Mouse (Mus musculus) retina, embryonic 14.5 days (tissue): ENCODE results near the gene P3h3.
"Not testable (repeated sequence)": the region's sequence is repeated elsewhere in the genome, so short reads cannot be mapped to it uniquely, and the experiment has no call there.

Experiments
- DNase-seq: peaks from one replicate; pipeline ENCODE4 v3.0.0-alpha.2; 2015; ENCODE audit warnings: low spot score

P3h3 gene

DNA sequence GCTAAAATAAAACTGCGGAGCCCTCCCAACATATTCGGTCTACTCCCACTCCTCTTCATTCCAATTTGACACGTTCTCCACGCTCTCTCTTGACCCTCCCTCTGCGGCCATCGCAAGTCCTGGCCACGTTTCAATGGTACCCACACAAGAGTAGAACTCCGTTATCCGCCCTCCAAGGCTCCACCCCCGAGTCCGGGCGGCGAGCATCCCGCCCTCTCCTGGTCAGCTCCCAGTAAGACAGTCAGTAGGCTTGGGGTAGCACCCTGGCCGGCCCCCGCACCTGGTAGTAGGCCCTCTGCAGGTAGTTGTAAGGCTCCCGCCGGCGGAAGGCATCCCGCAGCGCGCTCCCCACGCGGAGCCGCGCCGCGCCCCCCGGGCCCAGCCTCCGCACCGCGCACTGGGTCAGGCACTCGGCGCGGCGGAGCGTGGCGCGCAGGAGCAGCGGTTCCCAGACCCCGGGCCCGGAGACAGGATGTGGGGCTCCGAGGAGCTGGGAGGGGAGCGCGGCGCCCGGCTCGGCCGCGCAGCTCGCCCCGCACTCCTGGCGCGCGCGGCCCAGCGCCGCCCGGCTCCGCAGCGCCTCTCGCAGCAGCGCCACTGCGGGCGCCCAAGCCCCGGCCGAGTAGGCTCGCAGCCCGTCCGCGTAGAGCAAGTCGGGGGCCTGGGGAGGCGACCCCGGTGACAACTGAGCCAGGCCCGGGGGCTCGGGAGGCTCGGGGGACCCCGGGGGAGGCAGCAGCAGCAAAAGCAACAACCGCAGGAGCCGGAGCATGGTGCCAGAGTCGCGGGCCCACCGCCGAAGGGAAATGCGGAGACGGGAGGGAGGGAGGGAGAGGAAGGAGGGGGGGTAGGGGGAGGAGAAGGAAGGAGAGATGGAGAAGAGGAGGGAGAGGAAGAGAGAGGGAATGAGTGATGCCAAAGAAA, at the start of gene P3h3:
P3h3 (minus strand) TSS at position 837 of the 924 bp plus-strand sequence.
- DNase-seq: peak; percentile 89

DNA sequence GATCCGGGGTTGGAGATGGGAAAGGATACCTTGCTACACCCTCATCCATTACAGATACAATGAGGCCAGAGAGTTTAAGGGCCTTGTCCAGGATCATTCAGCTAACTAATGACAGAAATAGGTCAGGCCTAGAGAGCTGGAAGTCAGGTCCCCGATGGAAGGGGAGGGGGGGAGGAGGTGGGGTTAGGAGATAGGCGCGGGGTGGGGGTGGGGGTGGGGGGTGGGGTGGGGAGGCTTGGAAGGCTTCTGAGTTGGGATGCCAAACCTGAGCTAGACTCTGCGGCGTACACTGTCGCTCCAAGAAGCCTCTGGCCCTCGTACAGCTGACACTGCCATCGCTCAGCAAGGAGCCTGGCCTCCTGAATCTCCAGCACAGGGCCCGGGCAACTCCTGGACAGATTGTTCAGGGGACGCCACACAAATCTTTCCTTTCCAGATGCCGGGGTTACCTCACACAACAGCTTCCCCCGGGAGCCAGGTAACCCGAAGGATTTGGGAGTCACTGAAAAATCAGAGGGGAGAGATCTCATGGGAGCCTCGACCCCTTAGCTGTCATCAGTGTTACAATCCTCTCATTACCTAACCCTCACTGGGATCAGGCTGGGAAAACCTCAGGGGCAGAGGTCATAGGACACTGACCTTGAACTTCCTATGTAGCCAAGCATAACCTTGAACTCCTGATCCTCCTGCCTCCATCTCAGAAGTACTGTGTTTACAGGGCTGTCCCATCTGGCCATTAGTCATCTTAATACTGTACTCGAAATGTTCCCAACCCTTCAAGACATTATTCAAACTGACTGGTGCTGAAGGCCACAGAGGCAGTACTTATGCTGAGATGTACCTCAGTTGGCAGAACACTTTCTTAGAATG, 47.7 kb upstream of the P3h3 start:
- DNase-seq: peak; percentile 60

DNA sequence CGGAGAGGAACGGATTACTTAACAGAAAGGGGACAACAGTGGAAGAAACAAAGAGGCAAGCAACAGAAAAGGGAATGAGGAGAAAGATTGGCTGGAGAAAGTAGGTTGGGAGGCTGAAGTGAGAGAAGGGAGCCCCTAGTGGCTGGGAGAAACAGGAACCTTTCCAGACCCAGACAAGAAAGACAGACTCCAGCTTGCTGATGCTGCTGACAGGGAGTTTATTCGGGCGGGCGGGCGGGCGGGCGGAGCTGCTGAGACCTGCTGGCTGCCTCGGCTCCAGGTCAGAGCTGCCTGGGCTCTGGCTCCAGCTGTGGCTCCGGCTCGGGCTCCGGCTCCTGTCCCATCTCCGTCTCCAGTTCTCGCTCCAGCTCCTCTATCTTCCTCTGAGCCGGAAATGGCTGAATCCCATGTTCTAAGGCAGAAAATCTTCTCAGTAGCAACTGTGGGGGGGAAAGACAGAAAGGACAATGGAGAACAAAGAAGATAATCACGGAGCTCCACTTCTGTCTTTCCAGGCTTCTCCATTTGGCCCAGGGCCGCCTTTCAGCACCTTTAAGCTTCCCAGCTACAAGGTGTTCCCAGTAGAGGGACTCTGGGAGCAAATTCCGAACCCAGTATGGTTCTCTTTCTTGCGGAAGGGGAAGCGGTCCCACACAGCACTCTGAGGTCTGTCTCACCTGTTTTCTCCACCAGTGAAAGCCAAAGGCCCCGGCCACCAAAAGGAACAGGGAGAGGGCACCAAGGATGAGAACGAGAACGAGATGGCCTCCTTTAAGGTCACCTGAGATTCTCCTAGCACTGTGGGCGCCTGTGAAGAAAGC, 46.8 kb upstream of the P3h3 start:
- DNase-seq: peak; percentile 87

DNA sequence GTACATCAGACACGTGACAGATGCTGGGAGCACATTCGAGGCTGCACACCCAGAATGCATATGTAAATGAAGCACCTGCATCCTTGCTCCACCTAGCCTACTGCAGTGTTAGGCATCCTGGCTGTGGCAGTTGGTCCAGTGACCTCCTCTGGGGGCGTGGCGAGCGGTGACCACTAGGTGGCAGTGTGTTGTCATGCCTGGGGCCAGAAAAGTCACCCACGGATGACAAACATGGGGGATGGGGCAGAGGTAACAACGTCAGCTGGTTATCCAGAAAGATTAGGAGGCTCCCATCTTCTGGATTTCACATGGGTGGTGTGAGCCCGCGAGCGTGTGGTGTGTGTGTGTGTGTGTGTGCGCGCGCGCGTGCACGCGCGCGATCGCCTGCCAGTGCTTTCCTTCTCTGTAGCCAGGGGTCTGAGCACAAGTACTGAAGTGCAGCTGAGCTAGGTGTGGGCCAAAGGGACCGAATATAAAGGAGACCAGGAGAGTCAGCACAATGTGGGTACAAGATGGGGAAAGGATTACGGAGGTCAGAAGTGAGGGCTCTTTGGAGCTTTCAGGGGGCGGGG, 46.1 kb upstream of the P3h3 start:
- peak; percentile 97 for DNase-seq

DNA sequence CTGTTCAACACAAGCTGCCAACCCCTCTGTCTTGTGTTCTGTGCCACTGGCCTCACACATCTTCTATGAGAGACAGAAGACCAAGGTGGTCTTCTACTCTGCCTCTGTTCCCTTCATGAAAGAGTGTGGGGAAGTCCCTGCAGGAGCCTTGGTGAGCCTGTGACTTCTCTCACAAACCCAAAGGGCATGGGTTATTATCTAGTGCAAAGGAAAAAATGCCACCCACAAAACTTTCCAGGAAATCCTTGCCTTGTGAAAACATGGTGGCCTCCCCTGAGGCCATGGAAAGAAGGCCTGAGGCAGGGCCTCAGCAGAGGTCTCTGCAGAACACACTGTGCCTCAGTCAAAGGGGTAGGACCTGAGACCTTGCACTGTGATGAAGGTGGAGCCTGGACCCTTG, 44.3 kb upstream of the P3h3 start:
- DNase-seq: no peak

DNA sequence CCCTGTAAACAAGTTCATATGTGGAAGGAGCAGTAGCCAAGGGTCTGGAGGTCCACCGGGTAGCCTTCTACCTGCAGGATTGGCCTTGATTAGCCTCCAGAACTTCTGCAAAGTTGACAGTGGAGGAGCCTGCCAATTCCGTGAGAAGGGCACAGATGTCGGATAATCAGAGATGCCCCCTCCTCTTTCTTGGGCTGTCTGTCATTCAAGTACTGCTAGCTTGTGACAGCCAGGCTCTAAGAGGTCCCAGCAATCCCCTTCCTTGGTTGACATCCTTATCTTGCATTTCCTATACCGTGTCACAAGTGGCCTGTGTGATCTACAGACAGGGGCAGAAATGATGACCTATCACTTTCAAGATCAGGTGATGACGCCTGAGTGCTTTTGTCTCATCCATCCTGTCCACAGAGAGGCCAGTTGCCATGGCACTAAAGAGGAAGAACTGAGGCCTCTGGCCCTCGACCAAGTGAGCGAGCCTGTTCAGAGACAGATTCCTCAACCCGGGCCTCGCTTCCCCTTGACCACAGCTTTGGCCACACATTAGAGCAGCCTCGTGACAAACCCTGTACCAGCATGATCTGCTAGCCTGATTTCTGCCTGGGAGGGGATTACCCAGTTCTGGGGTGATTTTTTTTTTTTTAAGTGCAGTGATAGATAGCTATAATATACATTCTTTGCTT, 43.4 kb upstream of the P3h3 start:
- DNase-seq: no peak

DNA sequence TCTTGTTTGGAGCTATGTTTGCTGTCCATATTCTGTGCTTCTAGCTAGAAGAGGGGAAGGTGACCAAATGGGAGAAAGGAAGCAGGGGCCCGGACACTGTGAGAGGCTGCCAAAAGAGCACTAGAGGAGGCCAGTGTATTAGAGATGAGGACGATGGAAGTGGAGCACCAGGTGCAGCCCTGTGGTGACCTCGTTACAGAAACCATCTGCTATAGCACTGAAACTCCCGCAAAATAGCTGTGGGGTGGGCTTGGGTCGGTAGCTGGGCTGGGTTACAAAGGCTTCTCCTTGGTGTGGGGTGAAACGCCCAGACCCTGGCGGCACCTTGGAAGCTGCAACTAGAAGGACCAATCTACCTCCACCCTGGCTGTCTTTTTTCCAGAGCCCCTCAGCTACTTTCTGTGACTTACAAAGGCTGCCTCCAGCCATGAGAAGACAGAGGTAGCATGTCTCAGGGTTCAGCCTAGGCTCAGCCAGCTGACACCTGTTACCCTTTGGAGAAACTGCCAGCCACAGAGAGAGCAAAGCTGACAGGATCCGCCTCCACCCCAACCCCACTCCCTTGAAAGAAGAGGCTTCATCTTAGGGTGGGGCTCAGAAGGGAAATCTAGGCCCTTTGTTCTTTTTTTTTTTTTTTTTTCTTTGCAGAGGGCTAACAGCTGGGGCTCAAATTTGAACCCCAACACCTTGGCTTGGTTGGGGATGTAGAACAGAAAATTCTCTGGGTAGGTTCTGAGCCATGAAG, 42.7 kb upstream of the P3h3 start:
- DNase-seq: peak; percentile 45

DNA sequence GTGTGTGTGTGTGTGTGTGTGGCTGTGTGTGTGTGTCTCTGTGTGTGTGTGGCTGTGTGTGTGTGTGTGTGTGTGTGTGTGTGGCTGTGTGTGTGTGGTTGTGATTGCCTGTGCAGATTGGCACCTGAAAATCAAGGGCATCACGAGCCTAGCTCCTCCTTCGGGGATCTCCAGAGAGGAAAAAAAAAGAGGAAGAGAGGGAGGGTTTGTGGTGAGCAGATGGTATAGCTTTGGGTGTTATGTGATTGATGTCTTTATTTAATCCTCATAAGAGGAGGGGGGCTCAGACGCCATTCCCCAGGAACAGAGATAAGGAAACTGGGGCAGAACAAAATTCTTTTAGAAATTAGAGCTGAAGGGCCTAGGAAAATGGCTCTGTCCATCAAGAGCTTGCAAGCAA, 40.8 kb upstream of the P3h3 start:
- DNase-seq: no peak

DNA sequence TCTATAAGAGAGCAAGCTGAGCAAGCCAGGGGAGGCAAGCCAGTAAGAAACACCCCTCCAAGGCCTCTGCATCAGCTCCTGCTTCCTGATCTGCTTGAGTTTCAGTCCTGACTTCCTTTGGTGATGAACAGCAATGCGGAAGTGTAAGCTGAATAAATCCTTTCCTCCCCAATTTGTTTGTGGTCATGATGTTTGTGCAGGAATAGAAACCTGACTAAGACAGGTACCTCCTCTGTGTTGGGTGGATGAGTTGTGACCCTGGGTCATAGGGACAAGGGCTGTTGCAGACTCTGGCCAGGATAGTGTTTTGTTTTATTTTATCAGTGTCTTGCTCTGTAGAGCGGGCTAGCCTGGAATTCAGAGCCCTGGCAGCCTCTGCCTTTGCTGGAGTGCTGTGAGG, 36.6 kb upstream of the P3h3 start:
- not testable (repeated sequence) for DNase-seq

DNA sequence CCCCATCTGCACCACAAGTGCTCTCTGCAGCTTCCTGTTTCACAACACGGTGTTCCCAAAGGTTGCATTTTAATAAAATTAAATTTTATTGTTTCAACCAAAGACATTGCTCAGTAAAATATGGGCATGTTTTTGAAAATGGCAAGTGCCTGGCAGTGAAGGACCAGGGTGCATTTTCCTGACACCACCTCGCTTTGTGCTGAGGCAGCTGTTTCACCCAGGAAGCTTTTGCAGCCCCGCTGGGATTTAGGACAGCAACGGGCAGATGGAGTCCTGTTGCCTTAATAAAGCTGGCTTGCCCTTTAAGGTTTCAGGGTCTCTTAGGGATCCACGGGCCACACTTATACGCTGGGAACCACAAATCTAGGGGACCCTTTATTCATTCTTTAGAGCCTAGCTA, 33.4 kb upstream of the P3h3 start:
- DNase-seq: no peak

DNA sequence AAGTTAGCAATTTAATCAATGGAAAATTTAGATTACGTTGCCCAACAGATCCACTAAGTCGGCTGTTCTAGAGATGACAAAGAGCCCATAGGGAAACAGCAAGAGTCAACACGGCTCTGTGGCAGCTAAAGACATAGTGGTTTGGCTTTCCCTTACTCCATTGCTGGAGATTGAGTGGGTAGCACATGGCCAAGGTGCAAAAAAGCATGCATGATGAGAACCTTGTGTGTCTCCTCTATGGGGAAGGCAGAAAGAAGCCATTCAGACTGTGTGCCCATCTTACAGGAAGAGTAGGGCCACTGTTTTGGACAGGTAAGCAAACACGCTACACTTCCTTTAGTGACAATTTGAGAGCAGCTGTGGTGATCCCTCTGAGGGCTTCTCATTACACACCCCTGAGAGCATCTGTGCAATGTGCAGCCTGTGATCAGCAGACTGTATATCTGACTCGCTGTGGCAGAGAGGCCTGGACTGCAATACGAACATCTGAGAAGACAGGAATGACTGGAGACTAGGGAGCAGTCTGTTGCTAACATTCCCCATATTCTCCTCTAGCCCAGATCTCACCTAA, 31.1 kb upstream of the P3h3 start:
- DNase-seq: no peak

DNA sequence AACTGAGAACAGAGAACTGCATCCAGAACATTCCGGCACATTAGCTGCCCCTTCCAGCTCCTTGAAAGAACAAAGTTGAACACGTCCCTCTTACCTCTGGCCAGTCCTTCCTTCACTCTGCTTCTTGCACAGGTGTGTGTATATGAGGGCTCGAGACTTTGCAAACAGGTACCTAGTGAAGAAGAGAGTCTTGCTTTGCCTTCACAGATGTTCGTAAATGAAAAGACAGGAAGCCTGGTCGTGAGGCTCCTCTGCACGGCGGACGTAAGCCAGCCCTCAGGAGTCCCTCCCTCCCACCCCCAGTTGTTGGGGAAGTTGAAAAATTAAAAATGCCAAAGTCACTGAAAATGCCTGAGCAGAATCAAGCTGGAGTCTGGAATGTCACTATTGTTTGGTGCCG, 30.4 kb upstream of the P3h3 start, which contains the start of gene Cd4:
Cd4 (minus strand) TSS at position 236 of the 400 bp plus-strand sequence.
- DNase-seq: no peak

DNA sequence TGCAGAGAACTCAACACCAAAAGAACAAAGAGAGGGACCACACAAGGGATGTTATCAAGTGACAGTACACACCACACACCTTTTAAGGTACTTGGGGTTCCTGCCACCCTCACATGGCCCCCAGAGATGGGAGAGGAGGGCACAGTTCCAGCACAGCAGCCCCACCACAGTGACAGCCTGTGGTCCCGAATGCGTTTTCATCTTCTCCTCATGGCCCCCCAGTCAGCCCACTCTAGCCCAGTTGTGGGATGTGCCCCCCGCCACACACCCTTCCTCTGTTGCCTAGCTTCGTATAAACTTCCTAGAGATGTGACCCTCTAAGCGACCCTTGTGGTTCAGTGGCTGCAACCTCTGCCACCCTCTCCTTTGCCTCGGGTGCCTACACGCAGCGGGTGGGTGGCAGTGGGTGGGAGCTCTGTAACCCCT, 28.4 kb upstream of the P3h3 start:
- no peak for DNase-seq

DNA sequence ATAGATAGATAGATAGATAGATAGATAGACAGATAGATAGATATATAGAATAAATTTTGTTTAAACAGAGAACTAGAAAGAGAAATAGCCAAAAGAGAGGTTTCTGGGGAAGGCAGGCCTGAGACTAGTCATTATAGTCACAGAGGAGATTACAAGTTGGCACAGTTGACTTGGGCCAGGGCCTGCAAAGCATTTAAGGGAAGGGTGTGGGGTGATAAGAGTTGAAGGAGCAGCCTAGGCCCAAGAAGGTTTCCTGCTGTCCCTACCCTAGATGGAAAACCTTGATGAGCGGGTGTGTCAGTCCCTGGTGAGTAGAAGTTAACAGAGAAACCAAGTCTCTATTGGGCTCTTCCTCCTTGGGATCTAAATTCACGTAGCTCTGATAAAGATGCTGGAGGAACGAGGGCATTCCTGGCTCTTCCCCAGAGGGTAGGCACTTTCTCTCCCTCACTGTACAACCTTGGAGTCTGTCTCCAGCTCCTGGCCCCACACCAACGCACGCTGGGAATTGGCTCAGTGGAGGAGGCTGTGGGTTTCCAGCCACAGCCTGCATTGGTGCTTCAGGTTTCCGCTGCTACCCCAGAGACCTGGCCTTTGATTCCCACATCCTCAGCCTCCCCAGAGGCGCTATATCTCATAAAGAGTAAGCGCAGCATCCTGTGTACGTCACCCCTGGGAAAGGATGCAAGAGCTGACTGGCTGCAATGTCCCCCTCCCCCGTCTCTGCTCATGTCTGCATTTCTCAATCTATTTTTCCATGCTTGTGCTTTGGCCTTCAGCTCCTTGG, 27.4 kb upstream of the P3h3 start:
- DNase-seq: no peak

DNA sequence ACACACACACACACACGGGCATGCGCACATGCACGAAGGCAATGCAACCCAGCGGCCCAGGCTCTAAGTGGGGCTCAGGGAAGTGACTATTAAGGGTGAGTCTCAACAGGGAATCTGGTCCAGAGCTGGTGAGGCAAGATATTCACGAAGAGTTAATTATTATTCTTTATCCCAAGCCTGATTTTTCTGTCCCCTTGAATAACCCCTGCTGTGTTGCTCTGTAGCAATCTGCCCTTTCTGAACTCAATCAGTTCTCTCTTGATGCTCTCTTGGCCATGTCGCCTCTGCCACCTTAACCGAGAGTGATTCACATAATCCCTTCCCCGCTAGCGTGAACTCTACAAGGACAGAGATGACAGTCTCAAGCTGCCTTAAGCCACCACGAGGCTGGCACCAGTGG, 25.8 kb upstream of the P3h3 start:
- peak; percentile 20 for DNase-seq

DNA sequence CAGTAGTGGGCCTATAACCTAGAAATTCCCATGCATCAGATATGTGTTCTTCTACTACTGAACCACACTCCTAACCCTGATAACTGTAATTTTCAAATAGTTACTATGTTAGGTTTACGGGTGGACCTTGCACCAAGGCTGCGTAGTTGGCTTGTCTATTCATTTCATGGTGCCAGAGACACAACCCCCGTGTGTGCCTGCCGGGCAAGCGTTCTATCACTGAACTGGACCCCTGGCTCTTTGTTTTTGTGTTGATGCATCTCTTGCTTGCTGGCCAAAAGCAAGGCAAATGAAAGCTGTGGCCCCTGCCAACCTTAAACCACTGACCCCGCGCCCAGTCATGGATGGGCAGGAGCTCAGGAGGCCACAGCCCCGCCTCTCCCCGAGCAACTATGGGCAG, 24.3 kb upstream of the P3h3 start:
- no peak for DNase-seq

DNA sequence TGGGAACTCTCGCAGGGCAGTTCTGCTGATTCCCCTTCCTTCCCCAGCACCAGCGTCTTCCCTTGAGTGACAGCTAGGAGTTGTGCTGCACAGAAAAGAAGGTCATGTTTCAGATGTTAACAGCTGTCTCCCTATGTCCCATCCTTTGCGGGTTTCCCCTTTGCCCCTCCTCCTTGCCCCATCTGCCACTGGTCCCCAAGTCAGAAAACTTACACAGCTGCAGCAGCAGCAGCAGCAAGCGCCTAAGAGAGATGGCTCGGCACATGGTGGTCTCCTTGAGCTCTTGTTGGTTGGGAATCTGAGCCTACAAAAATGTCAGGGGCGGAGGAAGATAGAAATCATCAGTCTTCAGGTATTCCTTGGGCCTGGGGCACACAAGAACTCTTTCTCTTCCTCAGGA, 21.8 kb upstream of the P3h3 start:
- no peak for DNase-seq

DNA sequence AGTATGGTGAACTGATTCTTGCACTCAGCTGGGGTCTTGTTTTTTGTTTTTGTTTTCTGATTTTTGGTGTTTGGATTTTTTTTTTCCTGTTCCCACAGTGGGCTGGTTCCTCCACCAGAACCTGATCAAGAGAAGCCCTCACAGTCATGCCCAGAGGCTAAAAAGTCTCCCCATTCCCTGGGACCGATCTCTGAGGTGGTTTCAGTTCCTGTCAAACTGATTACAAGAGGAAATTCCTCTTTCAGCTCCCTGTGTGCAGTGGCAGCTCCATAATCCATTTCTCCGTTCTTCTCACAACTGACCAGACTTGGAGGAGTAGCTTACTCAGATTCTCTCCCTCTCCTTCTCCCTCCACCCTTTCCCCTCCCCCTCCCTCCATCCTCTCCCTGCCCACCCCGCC, 16.8 kb upstream of the P3h3 start:
- no peak for DNase-seq

DNA sequence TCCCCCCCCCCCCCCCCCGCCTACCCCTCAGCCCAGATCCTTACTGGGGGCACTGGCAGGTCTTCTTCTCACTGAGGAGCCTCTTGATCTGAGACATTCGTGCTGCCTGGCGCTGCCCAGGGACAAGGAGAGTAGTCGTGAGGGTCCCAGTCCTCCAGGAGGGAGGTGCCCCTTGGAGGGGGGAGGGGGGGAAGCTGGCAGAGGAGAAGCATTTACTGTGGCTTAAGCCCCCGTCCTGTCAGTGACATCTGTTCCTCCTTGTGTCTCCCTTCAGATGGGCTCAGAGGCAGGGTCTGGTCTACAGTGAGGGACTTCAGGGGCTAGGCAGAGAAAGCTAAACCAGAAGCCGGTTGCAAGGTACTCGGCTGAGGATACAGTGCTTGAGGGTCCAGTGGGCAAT, 9.0 kb upstream of the P3h3 start:
- no peak for DNase-seq
